Mouse (Mus musculus): ENCODE measurements around the gene Rcc1l.

- no peak for TF ChIP-seq ZC3H11A (IDR thresholded peaks at IDR 0.05; ENCODE audit: borderline replicate concordance, low read depth, low read length)
- no peak for TF ChIP-seq HCFC1 (IDR thresholded peaks at IDR 0.05; ENCODE audit: borderline replicate concordance, insufficient read depth, low read length)
- TF ChIP-seq MAFK (IDR thresholded peaks at IDR 0.05; ENCODE audit: insufficient read depth, low read depth, low read length): no peak
- TF ChIP-seq CHD2 (IDR thresholded peaks at IDR 0.05; ENCODE audit: low read depth, low read length): no peak
- no peak for TF ChIP-seq ZNF384 (IDR thresholded peaks at IDR 0.05; ENCODE audit: low read depth, low read length)
Measured at GRCm38 (mm10) chr5:134183162-134183561, 6.6 kb upstream of the Rcc1l start.
